21 mouse cellular contexts compared by ENCODE assay signal in the genomic region with DNA sequence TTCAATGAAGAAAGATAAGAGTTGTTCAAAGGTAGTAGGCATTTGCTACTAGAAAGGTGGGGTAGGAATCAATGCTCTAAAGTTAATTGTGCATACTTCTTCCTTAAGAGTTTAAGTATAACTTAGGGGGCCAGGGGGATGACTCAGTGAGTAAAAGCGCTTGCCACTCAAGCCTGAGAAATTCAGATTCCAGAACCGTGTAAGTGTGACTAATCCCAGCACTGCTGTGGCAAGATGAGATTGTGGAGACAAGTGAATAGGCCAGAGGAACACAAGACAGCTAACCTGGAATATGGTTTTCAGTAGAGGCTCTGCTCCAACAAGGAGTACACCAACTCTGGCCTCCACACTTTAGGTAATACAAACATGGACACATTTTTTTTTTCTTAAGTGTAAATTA. TPM values are rescaled to one million over a fixed set of nuclear protein-coding genes. Genes with fewer than 3 reads are reported as not detected.
A peak's percentile ranks its signal among the peaks of the same experiment; 100 is the strongest.
DNase-seq lines count a peak whose midpoint lies in the region; ATAC-seq and TF ChIP-seq lines count a peak whose summit lies in the region.
"Had no signal": no experiment of that assay in that cellular context is flagged by ENCODE, and none has a peak within 500 bp of the region (broad histone marks: within the 10 kb centered on the region; RNA-seq: fewer than 3 reads in every experiment).

No protein-coding gene starts in this region.

- no peaks in the 10 kb centered on the region for H3K4me1 ChIP-seq in lung, postnatal 0 days (ENCODE audit: insufficient read depth, low read depth, low read length)
- no peaks in the 10 kb centered on the region for H3K4me1 ChIP-seq in thymus, adult 2 months (replicated peaks; ENCODE audit: control insufficient read depth, insufficient read depth, low read length)
- H3K4me1 ChIP-seq: forebrain, embryonic 12.5 days; forebrain, embryonic 15.5 days; hindbrain, embryonic 12.5 days; hindbrain, embryonic 15.5 days had no signal

- WGBS in lung, postnatal 0 days = 82% methylated on average over 2 of the region's 2 CpGs
- 96% methylated on average over 2 of the region's 2 CpGs for WGBS in thymus, adult 2 months

- DNase-seq in lung, postnatal 0 days (ENCODE audit: low spot score) = no peak
- DNase-seq in lung, postnatal 36 days = no peak
- peak; percentile 27 for DNase-seq in Muller cell, postnatal 12 days (ENCODE audit: inconsistent ontology term)
- peak; percentile 33 for DNase-seq in brain, adult 2 months (ENCODE audit: low read depth, low spot score)
- DNase-seq in thymus, adult 2 months = no peak
- no peak for DNase-seq in gastrocnemius, postnatal 36 days
- DNase-seq in frontal cortex, postnatal 36 days (ENCODE audit: low spot score in 2 of 2) = no peak
- DNase-seq in lung, adult 18-20 months = no peak
- DNase-seq: adrenal gland, postnatal 10 days; adrenal gland, postnatal 36 days; cerebellum, adult 11-12 months; cerebellum, adult 8-10 months; cerebellum, postnatal 14 days; gastrocnemius, postnatal 10 days; heart, adult 11 months had no signal

- ATAC-seq in lung, postnatal 0 days = 0 out of 2 replicates have a peak, but pooled peaks have one; percentile 33
- ATAC-seq: forebrain, embryonic 15.5 days; intestine, postnatal 0 days had no signal

- H3K27me3 ChIP-seq in lung, postnatal 0 days (replicated peaks; ENCODE audit: insufficient read depth, low read length) = no peaks in the 10 kb centered on the region
- no peaks in the 10 kb centered on the region for H3K27me3 ChIP-seq in thymus, adult 2 months (ENCODE audit: control insufficient read depth, insufficient read depth, low read length)
- H3K27me3 ChIP-seq: forebrain, embryonic 12.5 days; forebrain, embryonic 15.5 days; hindbrain, embryonic 12.5 days; hindbrain, embryonic 15.5 days had no signal

- no peak overlapping the region for H3K27ac ChIP-seq in lung, postnatal 0 days (ENCODE audit: low read length)
- H3K27ac ChIP-seq in thymus, adult 2 months (ENCODE audit: control insufficient read depth, insufficient read depth, low read length) = no peak overlapping the region
- H3K27ac ChIP-seq: forebrain, embryonic 12.5 days; forebrain, embryonic 15.5 days; hindbrain, embryonic 12.5 days; hindbrain, embryonic 15.5 days had no signal

- no peak for TF ChIP-seq EP300 in lung, postnatal 0 days (IDR thresholded peaks at IDR 0.05)

- H3K4me2 ChIP-seq in lung, postnatal 0 days (replicated peaks; ENCODE audit: low read depth, low read length) = no peak overlapping the region
- H3K4me2 ChIP-seq: forebrain, embryonic 12.5 days; forebrain, embryonic 15.5 days; heart, embryonic 11.5 days; hindbrain, embryonic 12.5 days; hindbrain, embryonic 15.5 days had no signal

- TF ChIP-seq POLR2A in thymus, adult 2 months (IDR thresholded peaks at IDR 0.05; ENCODE audit: control insufficient read depth, extremely low read depth, insufficient read depth, low read length, poor library complexity) = no peak

- intact Hi-C loops in gastrocnemius, postnatal 36 days (cut with DNase I) = no loop called here

- H3K4me3 ChIP-seq in lung, postnatal 0 days (ENCODE audit: low read depth, low read length) = no peak overlapping the region
- no peak overlapping the region for H3K4me3 ChIP-seq in thymus, adult 2 months (ENCODE audit: control insufficient read depth, insufficient read depth, low read length)
- H3K4me3 ChIP-seq: forebrain, embryonic 12.5 days; forebrain, embryonic 15.5 days; hindbrain, embryonic 12.5 days; hindbrain, embryonic 15.5 days had no signal

- no peak for TF ChIP-seq CTCF in lung, postnatal 0 days (IDR thresholded peaks at IDR 0.05)
- no peak for TF ChIP-seq CTCF in thymus, adult 2 months (IDR thresholded peaks at IDR 0.05; ENCODE audit: borderline replicate concordance, control insufficient read depth, extremely low read depth, insufficient read depth, low read length, poor library complexity)

- no peak overlapping the region for H3K9ac ChIP-seq in lung, postnatal 0 days (replicated peaks; ENCODE audit: low read depth)
- H3K9ac ChIP-seq: forebrain, embryonic 12.5 days; forebrain, embryonic 15.5 days; hindbrain, embryonic 12.5 days; hindbrain, embryonic 15.5 days had no signal

- H3K36me3 ChIP-seq in lung, postnatal 0 days (ENCODE audit: insufficient read depth, low read length) = peaks cover 34% of the 10 kb centered on the region
- peaks cover 42% of the 10 kb centered on the region for H3K36me3 ChIP-seq in thymus, adult 2 months (ENCODE audit: control insufficient read depth, insufficient read depth, low read length)

- H3K9me3 ChIP-seq in lung, postnatal 0 days (ENCODE audit: low read length) = no peaks in the 10 kb centered on the region
- H3K9me3 ChIP-seq: forebrain, embryonic 12.5 days; forebrain, embryonic 15.5 days; hindbrain, embryonic 12.5 days; hindbrain, embryonic 15.5 days had no signal

RNA-seq across cellular contexts. Expression of gene Setd5, which starts 56.2 kb away (rescaled TPM):
- polyA plus RNA-seq in lung, postnatal 0 days (2015; fragmentation: Nextera tagmentation; extraction: Ambion mirVana) = 44.2 and 44.9 TPM in 2 replicates
- 51.8 and 52.2 TPM in 2 replicates for polyA plus RNA-seq in thymus, adult 2 months (2012; rRNA removed)
- 10 to 100 TPM; 20.4 to 25.6 TPM for total RNA-seq in gastrocnemius, postnatal 36 days (2021)

Comparison
In these comparisons a context has a peak if more than half of its experiments do, and no peak if none do; other contexts are left out.
1. DNase-seq: peak in Muller cell, postnatal 12 days (single experiment) and brain, adult 2 months (single experiment); none in lung, postnatal 0 days (single experiment), lung, postnatal 36 days (single experiment), thymus, adult 2 months (single experiment), gastrocnemius, postnatal 36 days (0 of 2), frontal cortex, postnatal 36 days (0 of 2) and lung, adult 18-20 months (0 of 2).